Mouse (Mus musculus) ES-Bruce4 (cell line): ENCODE measurements around the gene Heatr1. TPM values are rescaled to one million over a fixed set of nuclear protein-coding genes. Genes with fewer than 3 reads are reported as not detected.

Experiments used
- H3K27ac ChIP-seq: 2 replicates; pipeline ENCODE4 v1.5.1; 2012; ENCODE audit warnings: low read length, inconsistent platforms; ENCODE audit not compliant: insufficient read depth
- H3K27me3 ChIP-seq: 2 replicates; pipeline ENCODE4 v1.6.1; 2012; ENCODE audit warnings: mild to moderate bottlenecking, low read length, inconsistent platforms; ENCODE audit not compliant: control insufficient read depth, poor library complexity, insufficient read depth, severe bottlenecking
- H3K36me3 ChIP-seq: 2 replicates; pipeline ENCODE4 v1.6.1; 2012; ENCODE audit warnings: inconsistent platforms, mild to moderate bottlenecking, low read length, moderate library complexity; ENCODE audit not compliant: control insufficient read depth, poor library complexity, insufficient read depth, severe bottlenecking
- H3K4me1 ChIP-seq: one replicate; pipeline ENCODE4 v1.8.1; 2011; ENCODE audit warnings: low read length; ENCODE audit not compliant: control insufficient read depth, insufficient read depth
- H3K4me3 ChIP-seq: 2 replicates; pipeline ENCODE4 v1.5.1; 2011; ENCODE audit warnings: low read depth, mild to moderate bottlenecking, low read length
- H3K9ac ChIP-seq: 2 replicates; pipeline ENCODE4 v1.6.1; 2012; ENCODE audit warnings: low read depth, mild to moderate bottlenecking, inconsistent platforms; ENCODE audit not compliant: poor library complexity, severe bottlenecking
- H3K9me3 ChIP-seq: replicated peaks from 2 replicates; pipeline ENCODE4 v1.6.1; 2012; ENCODE audit warnings: mild to moderate bottlenecking, low read length, inconsistent platforms; ENCODE audit not compliant: control insufficient read depth, poor library complexity, insufficient read depth, severe bottlenecking
- CTCF ChIP-seq: IDR thresholded peaks from one replicate; pipeline ENCODE4 v1.8.1; 2011; ENCODE audit warnings: low read depth, low read length
- EP300 ChIP-seq: IDR thresholded peaks from 2 replicates; pipeline ENCODE4 v1.6.1; 2011; ENCODE audit warnings: low read depth, low read length; ENCODE audit not compliant: insufficient read depth
- POLR2A ChIP-seq: IDR thresholded peaks from one replicate; pipeline ENCODE4 v1.8.1; 2011; ENCODE audit warnings: low read length; ENCODE audit not compliant: insufficient read depth
- polyA plus RNA-seq: library from polyadenylated mRNA; stranded (reverse); fragments of >200 nt; gene quantifications from 2 replicates; pipeline ENCODE4 v1.2.4, GENCODE M21; 2011; ENCODE audit warnings: low read depth; ENCODE audit not compliant: missing spikeins, insufficient read depth, insufficient read length

The Heatr1 gene
- polyA plus RNA-seq, 1 experiment = 121 TPM

GRCm38 (mm10) chr13:12439586-12439985 is 44.8 kb downstream of the Heatr1 start:
- no peaks in the 10 kb centered on the region for H3K9me3 ChIP-seq
- TF ChIP-seq CTCF (no peak), POLR2A (no peak), EP300 (no peak)
- H3K27ac ChIP-seq = no peak overlapping the region
- no peaks in the 10 kb centered on the region for H3K27me3 ChIP-seq
- H3K9ac ChIP-seq = no peak overlapping the region
- peaks cover 39% of the 10 kb centered on the region for H3K36me3 ChIP-seq
- H3K4me3 ChIP-seq = no peak overlapping the region
- H3K4me1 ChIP-seq = peaks cover 5% of the 10 kb centered on the region

GRCm38 (mm10) chr13:12440813-12441212 is 46.0 kb downstream of the Heatr1 start:
- Histone ChIP-seq H3K9ac (no peak overlapping the region), H3K27me3 (no peaks in the 10 kb centered on the region), H3K27ac (no peak overlapping the region), H3K4me3 (no peak overlapping the region), H3K36me3 (peaks cover 28% of the 10 kb centered on the region), H3K4me1 (peaks cover 5% of the 10 kb centered on the region), H3K9me3 (no peaks in the 10 kb centered on the region)
- no peak for TF ChIP-seq EP300
- TF ChIP-seq CTCF = no peak

GRCm38 (mm10) chr13:12442008-12442587 is 47.3 kb downstream of the Heatr1 start:
- H3K27ac ChIP-seq = no peak overlapping the region
- peaks cover 5% of the 10 kb centered on the region for H3K4me1 ChIP-seq
- H3K27me3 ChIP-seq = no peaks in the 10 kb centered on the region
- H3K9me3 ChIP-seq = no peaks in the 10 kb centered on the region
- H3K4me3 ChIP-seq = no peak overlapping the region
- TF ChIP-seq CTCF (no peak), EP300 (no peak), POLR2A (no peak)
- H3K36me3 ChIP-seq = peaks cover 20% of the 10 kb centered on the region
- no peak overlapping the region for H3K9ac ChIP-seq

- H3K9ac ChIP-seq = no peak overlapping the region
- no peaks in the 10 kb centered on the region for H3K4me1 ChIP-seq
- H3K27me3 ChIP-seq = no peaks in the 10 kb centered on the region
- no peaks in the 10 kb centered on the region for H3K9me3 ChIP-seq
- no peaks in the 10 kb centered on the region for H3K36me3 ChIP-seq
- no peak overlapping the region for H3K4me3 ChIP-seq
- TF ChIP-seq EP300 = no peak
- TF ChIP-seq POLR2A = no peak
- TF ChIP-seq CTCF = no peak
- H3K27ac ChIP-seq = no peak overlapping the region
Observed at GRCm38 (mm10) chr13:12453150-12453549, 58.3 kb downstream of the Heatr1 start.

- no peak overlapping the region for H3K27ac ChIP-seq
- H3K36me3 ChIP-seq = no peaks in the 10 kb centered on the region
- no peak overlapping the region for H3K4me3 ChIP-seq
- TF ChIP-seq EP300 = no peak
- no peak for TF ChIP-seq CTCF
- TF ChIP-seq POLR2A = no peak
- no peaks in the 10 kb centered on the region for H3K4me1 ChIP-seq
- H3K27me3 ChIP-seq = no peaks in the 10 kb centered on the region
- H3K9me3 ChIP-seq = no peaks in the 10 kb centered on the region
- H3K9ac ChIP-seq = no peak overlapping the region
Observed at GRCm38 (mm10) chr13:12454686-12455390, 60.0 kb downstream of the Heatr1 start.

GRCm38 (mm10) chr13:12456711-12457110 is 61.9 kb downstream of the Heatr1 start:
- H3K9ac ChIP-seq = no peak overlapping the region
- H3K4me1 ChIP-seq = no peaks in the 10 kb centered on the region
- no peak overlapping the region for H3K4me3 ChIP-seq
- no peak for TF ChIP-seq POLR2A
- TF ChIP-seq CTCF = no peak
- no peak for TF ChIP-seq EP300
- no peaks in the 10 kb centered on the region for H3K36me3 ChIP-seq
- no peak overlapping the region for H3K27ac ChIP-seq
- no peaks in the 10 kb centered on the region for H3K27me3 ChIP-seq
- no peaks in the 10 kb centered on the region for H3K9me3 ChIP-seq
